Mouse (Mus musculus): ENCODE results near the gene Bach2.

Bach2 gene

DNA sequence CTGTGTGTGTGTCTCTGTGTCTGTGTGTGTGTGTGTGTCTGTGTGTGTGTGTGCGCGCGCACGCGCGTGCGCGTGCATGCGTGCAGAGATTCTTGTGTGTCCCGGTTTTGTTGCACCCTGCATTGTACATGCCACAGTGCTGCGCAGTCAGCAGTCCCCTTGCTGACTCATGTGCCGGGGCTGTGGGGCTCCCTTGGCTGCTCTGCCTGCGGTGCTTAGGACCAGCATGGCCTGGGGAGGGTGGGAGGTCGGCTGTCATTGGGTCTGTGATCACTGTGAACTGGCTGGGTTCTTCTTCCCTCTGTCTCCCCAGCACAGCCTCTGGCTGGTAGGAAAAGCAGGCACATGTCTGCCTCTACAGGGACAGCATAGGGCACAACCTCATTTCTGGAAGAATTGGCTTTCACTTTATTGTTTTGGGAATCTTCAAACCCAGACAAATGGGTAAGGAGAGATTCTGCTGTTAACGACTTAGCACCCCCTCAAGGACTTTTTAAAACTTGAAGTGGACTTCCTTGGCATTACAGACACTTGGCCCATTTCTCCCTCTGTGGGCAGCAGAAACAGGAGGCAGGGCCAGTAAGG is 11.2 kb downstream of the Bach2 start:
- peak; percentile 64 for DNase-seq (ENCODE audit: low read depth, low spot score)

DNA sequence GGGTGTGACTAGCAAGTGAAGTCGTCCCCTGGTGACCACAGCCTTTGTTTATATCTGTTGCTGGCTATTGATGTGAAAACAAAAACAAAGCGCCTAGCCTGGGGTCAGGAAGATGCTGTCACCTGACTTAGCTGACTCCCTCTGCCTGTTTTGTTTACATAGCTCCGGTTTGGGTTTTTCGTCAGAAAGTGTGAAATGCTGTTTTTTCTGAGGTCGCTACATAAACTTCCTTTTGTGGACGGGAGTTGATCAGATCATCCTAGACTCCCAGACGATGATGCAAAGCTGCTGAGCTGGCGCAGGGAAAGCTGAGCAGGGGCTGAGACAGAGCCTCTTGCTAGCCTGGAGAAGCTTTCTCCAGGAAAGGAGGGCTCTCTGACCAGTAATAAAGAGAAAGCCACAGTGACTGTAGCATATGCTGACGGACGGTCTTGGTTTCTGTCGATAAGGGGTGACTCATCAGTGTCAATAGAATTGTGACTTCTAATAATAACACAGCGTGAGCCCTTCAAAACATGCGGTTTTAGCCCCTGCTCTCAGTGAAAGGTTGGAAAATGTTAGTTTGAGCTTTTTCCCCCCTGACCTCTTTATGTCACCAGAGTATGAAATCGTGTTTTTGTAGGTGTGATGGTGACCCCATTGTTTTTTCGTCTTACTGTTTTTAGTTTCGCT is 11.9 kb downstream of the Bach2 start:
- peak; percentile 83 for DNase-seq (ENCODE audit: low read depth, low spot score)

DNA sequence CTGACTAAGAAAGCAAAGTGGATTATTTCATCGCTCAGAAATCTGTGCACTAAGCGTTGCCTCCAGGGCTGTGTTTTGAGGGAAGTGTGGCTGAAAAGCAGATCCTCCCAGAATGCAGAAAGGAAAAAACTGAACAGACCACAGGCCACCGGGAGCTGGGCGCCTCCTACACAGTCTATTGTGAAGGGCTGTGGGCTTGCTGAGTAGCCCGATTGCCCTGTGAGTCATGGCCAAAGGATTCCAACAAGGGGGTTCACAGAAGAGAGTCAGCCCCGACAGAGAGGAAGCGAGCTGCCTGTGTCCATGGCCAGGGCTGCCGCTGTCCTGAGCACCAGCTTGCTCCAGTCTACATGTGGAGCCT is 12.4 kb downstream of the Bach2 start:
- peak; percentile 97 for DNase-seq (ENCODE audit: low read depth, low spot score)

DNA sequence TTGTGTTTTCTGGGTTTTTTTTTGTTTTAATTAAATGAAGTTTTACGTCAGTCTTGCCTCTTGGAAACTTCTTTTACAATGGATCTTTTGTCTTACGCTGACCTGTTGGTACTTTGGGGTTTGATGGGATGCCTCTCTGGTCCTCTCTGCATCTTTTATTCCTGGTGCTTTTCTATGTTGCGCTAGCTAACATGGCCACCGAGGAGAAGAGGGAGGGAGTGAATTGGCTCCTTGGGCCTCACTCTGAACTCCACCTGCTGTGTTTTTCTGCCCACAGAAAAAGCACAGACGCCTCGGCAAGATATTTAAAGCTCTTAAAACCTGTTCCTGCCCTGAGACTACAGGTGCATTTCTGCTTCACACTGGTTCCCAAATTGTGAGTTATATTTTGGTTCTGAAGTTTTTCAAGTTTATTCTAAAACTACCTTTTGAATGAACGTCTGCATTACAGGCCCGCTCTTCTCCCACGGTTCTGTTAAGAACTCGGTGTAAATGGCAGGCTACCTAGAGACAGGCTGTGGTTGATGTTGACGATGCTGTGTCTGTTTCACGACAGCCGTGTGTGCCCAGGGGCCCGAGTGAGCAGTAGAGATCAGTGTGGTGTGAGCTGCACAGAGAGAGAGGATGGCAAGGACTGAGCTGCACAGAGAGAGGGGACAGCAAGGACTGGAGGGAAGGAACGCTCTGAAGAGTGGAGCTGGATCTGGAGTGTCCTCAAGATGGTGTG is 13.5 kb downstream of the Bach2 start:
- no peak for DNase-seq (ENCODE audit: low read depth, low spot score)

DNA sequence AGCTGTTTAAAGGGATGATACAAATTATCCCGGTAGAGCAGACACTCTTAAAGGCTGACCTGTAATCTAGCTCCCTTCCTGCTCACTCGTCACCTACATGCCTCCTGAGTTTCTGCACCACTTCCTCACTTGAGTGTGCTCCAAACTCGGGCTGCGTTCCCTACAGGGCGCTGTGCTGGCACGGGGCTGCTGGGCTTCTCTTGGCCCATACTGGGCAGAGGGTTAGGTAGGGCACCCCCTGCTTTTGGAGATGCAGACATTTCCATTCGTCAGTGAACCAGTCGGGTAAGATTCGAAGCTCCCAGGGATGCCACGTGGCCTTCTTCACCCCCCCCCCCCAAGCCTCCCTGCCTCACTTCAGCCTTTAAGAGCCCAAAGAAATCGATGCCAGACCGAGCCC is 19.1 kb downstream of the Bach2 start:
- DNase-seq (ENCODE audit: low read depth, low spot score) = no peak

DNA sequence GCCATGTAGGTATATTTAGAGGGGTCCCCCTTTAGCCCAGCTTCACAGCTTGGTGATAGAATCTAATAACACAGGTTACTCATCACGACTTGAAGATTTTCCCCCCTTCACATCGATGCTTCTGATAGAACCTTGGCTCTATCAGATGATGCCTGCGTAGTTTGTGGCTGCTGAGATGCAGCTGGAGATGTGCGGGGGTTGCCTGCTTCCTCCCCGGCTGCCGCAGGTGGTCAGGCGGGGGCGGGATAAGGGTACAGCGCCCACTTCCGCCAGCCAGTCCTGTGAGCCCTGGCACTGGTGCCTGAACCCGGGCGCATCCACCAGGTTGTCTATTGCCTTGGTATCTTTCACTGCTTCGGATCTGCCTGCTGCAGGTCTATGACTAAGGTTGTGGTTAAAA is 19.5 kb downstream of the Bach2 start:
- DNase-seq (ENCODE audit: low read depth, low spot score) = no peak

DNA sequence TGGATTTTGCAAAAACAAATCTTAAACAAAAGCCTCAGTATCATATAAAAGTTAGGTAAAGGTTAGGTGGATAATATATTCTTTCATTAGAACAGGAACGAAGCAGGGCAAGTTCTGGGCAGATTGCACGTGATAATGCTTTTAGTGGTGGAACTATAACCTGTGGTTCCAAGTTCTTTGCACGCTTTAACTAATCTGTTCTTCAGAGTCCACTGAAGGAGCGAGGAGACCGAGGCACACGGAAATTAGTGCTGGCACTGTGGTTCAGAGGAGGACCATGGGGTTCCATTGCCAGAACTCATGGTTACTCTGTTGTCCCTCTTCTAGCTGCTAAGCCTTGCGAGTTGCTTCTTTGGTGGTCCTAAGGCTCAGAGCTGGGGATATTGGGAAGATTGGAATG is 20.0 kb downstream of the Bach2 start:
- no peak for DNase-seq (ENCODE audit: low read depth, low spot score)

DNA sequence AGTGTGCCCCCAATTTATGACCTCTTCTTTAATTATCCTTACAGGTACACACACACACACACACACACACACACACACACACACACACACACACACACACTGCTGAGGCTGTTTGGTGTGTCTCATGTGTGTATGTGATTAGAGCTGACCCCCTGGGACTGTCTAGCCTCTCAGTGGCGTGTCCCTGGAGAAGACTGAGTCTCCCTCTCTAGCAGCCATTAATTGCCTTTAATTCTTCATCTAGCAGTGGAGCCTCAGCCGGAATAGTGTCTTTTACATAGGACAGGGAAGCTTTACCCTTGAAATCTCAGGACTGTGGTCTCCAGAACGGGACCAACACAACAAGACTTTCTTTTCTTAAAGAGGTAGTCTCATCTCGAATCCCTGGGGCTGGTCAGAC is 22.3 kb downstream of the Bach2 start:
- DNase-seq (ENCODE audit: low read depth, low spot score) = no peak

DNA sequence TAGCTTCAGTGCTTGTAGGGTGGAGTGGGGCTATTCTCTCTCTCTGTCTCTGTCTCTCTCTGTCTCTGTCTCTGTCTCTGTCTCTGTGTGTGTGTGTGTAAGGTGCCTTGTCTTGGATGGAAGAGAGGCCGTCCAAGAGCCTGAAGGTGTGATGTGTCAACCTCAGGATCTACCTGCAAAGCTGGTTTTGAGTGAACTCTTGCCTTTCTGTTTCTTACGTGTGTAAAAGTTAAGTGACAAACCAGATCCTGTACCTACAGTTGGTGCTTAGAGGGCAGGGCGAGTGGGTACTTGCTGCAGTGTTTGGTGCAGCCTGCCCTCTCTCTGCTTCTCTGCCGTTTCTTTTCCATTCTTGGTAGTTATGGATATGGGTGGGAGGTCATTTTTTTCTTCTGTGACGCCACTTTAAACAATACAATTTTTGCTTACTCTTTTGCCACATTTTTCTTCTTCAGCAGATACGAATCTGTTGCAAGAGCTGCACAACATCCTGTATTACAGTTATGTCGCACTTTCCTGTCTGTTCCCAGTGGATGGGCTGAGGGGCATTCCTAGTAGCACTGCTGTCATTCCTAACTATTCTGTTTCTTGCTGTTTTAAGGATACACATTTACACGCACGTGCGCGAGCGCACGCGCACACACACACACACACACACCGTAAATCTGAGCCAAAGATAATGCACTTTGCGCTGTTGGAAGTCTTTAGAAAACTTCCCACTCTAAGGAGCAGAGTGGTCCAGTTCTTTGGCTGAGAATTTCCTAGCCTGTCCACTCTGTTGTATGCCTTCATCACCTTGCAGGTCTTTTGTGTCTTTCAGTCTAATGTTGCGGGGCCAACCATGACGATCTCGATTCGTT is 24.5 kb downstream of the Bach2 start:
- no peak for DNase-seq (ENCODE audit: low read depth, low spot score)

DNA sequence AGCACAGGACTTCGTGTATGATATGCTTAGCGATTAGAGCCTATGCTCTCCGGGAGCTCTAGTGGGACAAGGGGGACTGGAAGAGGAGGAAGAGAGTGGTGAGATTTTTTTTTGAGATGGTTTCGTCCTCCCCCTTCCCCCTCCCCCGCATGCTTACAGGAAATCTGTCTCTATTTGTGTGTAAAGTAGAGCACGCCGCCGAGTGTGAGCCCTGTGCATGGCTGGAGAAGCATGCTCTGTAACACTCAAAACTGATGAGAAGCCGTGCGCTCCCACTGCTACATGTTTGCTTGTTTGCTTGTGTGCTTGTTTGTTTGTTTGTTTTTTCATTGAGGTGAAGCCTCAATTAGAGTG is 25.1 kb downstream of the Bach2 start:
- DNase-seq (ENCODE audit: low read depth, low spot score) = no peak

DNA sequence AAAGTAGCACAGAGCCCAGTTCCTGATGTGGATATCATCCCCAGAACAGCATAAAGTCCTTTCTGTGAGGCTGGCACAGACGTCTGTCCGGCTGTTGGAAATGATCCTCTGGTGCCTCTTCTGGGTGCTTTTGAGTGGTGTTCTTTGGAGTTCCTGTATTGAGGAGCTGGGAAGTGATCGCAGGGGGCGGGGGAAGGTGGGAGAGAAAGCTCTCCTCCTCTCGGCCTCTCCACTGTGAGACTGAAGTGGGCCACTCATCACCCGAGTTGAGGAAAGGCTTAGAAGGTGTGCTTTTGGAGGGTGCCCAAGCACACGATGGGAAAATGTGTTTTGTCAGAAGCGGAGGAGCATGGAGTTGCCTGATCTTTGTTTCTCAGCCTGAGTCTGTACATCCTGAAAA is 26.3 kb downstream of the Bach2 start:
- no peak for DNase-seq (ENCODE audit: low read depth, low spot score)

DNA sequence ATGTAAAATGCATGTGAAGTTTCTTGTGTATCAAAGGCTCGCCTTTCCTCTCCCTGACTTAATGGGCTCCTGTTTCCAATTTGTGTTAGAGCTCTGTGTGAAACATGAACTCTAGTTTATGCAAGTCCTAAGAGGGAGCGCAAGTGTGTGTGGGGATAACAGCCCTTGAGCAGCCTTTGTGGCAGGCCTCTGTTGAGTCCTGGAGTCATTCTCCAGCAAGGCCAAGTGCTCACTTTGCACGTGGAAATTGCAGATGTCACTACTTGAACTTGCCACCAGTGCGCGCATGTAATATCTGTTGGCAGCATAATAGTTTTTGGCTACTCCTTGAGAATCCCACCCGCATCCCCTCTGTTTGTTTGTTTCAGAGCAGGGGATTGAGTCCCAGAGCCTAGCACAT is 28.1 kb downstream of the Bach2 start:
- DNase-seq (ENCODE audit: low read depth, low spot score) = no peak

DNA sequence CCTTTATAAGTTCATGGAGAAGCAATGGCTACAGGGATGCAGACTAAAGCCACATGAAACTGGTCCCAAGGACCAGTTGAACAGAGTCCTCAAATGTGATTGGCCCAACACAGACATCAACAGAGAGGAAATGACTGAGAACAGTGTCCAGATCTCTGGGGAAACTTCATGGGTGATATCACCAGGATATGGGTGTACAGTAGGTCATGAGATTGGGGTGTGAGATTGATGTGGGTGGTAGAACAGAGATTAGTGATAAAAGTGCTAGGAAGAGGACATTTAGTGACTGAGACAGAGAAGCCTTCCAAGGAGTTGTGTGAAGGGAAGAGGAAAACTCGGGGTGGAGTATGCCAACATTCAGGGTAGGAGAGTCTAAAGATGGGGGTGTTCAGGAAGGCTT is 29.4 kb downstream of the Bach2 start:
- DNase-seq (ENCODE audit: low read depth, low spot score) = no peak

DNA sequence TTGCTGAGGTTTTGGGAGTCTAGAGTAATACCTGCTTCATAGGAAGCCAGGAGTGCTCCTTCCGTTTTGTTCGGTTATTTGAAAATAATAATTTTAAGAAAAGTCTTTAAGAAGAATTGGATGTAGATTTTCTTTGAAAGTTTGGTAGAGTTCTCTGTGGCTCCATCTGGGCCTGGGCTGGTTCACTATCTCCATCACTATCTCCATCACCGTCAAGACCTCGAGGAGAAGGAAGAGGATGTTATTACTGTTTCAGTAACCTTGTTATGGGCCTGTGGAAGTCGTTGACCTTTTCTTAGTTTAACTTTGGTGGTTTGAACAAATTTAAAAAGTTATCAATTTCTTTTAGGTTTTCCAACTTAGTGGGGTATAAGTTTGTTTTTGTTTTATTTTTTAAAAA is 33.8 kb downstream of the Bach2 start:
- DNase-seq (ENCODE audit: low read depth, low spot score) = no peak

DNA sequence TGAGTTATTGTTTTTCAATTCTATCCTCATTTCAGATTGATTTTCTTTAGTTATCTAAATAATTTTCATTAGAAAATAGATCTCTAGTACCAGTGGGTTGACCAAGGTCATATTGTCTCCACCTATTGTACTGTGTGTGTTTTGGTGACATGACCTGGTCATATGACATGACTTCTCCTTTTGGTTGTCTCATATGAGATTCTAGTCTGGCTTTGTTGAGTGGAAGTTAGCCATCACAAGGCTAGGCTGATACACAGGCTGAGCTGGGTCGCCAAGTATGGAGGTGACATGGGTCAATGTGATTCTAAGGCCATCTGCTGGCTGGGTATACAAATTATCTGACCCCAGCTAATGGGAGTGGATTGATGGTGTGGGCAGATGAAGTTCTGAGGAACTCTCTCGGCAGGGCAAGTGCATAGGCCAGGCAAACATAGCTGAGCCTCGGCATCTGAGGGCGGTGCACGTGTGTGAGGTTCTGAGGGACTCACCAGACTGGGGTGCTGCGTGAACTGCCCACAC is 36.2 kb downstream of the Bach2 start:
- DNase-seq (ENCODE audit: low read depth, low spot score) = no peak

DNA sequence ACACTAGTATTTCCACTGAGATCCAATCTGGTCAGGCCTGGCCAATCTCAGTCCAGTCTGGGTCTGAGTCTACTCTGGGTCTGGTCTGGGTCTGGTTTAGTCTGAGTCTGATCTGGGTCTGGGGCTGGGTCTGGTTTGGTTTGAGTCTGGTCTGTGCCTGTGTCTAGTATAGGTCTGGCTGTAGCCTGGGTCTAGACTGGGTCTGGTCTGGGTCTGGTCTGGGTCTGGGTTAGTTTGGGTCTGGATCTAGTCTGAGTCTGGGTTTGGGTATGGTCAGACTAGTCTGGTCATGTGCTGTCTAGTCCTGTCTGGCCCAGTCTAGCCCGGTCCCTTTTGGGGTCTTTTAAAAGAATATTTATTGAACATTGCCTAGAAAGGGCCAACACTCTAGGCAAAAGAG is 41.2 kb downstream of the Bach2 start:
- DNase-seq (ENCODE audit: low read depth, low spot score) = no peak

DNA sequence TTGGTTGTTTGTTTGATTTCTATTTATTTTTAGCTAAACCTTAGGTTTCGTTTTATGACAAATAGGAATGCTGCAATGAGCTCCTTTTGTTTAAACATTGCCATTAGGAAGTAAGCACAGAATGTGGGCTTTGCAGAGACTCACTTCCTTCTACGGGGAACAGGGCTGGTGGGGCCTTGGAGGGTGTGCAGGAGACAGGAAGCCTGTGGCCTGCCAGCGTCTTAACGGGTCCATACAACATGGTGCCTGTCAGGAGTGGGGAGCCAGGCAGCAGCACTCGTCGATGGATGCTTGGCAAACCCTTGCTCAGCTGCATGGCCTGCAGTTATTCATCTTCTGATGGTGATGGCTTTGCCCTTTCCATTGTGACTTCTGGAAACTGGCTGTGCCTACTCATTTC is 41.8 kb downstream of the Bach2 start:
- DNase-seq (ENCODE audit: low read depth, low spot score) = no peak

DNA sequence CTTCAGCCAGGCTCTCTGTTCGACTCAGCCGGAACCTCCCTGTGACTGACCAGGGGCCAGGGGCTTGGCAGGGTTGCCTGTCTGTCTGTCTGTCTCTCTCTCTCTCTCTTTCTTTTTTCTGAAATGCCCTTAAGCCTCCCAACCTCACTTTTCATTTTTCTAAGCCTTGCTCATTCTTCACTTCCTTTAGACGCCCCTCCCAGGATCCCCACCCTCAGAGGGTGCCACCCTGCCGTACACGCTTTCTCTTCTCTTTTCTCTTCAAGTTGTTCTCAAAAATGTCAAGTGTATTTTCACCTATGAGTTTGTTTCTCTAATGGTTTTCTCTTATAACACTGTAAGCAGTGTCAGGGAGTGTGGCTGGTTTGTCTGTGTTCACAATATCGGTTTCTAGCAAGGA is 42.7 kb downstream of the Bach2 start:
- no peak for DNase-seq (ENCODE audit: low read depth, low spot score)

DNA sequence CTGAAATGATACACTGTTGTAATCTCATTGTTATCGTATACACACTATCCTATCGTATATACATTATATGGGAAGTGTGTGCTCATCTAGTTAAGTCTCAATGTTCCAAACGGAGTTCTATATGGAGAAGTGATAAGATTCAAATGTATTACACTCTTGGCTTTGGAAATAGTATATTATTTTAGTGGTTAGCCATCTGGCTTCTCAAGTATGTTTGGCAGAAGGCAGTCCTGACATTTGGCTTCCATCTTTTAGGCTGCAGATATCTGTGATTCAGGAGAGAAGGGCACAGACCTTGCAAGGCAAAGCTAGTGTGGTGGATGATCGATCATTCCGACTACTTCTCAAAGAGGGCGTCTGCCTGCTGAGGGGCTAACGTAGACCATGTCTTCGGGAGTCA is 47.8 kb downstream of the Bach2 start:
- DNase-seq (ENCODE audit: low read depth, low spot score) = no peak

DNA sequence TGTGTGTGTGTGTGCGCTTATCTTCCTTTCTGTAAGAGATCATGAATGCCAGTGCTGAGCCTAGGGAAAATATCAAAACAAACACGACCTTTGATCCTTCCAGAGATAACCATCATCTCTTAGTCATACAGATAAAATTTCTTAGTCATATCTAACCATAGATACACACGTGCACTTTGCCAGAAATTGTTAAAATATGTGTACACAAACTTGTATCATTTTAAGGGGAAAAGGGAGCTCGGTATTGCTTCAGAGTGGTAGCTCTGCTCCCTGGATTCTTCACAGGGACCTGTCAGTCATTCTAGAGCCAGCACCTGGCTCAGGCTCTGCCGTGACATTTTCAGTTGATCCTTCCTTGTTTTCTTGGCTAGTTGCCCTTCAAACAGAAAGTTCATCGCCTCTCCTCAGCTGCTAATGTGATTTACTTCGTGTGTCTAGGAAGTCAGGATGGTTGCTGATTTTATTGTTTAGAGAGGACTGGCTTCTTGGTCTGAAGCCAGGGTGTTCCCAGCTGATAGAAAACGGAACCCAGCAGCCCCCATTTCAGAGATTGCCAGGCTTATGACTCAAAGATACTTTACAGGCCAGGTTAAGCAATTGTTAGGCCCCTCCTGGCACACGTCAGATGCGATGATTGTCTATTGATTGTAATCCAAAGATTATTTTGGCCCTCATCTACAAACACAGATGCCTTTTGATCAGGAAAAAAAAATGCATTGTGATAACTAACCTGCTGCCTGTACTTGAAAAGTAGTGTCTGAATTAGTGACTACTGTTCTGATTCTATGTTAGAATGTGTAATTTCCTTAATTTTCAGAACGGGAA is 49.6 kb downstream of the Bach2 start:
- DNase-seq (ENCODE audit: low read depth, low spot score) = peak; percentile 75

DNA sequence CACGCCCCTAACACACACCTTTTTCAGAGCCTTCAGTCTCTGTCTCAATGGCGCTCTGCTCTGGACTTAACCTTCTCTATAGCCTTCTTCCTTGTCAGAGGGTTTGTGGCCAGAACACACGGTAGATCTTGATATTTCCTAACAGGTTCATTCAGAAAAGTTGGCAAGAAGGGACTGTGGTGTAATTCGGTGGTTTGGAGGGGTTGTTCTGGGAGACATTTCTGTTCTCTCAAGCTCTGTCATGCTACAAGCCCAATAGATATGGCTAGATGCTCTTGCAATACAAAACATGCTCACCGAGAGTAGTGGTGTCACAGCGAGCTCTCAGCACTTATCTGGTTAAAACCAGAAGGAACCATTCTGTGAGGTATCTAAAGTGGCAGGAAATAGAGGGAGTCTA is 51.2 kb downstream of the Bach2 start:
- peak; percentile 9 for DNase-seq (ENCODE audit: low read depth, low spot score)

Data from 3T3-L1 (cell line).